Mouse (Mus musculus) left cerebral cortex, postnatal 25 days (tissue): ENCODE data around the gene Pi16. TPM values are rescaled to one million over a fixed set of nuclear protein-coding genes. Genes with fewer than 3 reads are reported as not detected.

Experiments used
- DNase-seq, 2 experiments: peaks; one replicate each; pipeline ENCODE4 v3.0.0; 2022; ENCODE audit warnings: low spot score in 2 of 2, mixed read lengths in 1 of 2
- intact Hi-C: fragments of 180-260 bp; cut with DNase I; formaldehyde crosslinking; loops from one replicate; pipeline ENCODE4 v1.15.1; 2025
- total RNA-seq, 2 experiments: library from RNA; stranded (reverse); gene quantifications; 2 replicates each; pipeline ENCODE4 v1.2.3; 2021

The Pi16 gene
- total RNA-seq, 2 experiments from 2014 or later: 1.1 to 1.5 TPM

DNA sequence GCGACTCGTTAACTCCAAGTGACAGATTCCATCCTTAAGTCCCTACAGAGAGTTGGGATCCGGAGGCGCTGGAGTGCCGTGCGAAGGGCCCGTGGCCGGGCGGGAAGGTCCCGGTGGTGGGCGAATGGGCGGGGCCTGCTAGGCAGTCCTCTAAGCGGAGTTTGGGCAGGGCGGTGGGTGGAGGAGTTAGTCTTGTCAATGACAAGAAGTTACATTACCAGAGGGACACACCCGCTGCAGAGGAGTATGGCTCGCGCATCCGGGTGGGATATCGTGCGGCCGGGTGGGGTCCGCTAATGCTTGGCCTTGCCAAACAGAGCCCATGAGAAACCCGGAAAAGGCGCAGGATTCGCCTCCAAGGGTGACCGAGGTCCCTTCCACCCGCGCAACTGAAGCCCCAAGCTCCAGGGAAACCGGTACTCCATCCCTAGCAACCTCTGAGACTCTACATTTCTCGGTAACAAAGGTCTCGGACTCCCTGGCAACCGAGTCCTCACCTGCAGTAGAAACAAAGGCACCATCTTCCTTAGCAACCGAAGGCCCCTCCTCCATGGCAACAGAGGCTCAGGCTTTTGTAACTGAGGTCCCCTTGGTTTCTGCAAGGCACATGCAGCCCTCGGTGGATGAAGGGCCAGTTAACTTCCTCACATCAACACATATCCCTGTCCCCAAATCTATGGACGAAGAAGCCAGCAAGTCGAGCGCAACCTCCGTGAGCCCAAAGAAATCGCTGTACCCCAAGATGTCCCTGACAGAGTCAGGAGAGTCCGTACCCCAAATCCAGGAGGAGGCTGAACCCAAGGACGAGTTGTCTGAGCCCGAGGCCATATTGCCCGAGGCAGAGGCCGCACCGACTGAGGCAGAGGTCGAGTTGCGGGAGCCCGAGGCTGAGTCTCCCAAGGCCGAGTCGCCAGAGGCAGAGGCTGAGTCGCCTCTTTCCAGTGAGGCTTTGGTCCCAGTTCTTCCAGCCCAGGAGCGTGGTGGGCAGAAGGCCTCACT is 9.3 kb downstream of the Pi16 start:
- no peak for DNase-seq
- intact Hi-C loops: no loop called here

DNA sequence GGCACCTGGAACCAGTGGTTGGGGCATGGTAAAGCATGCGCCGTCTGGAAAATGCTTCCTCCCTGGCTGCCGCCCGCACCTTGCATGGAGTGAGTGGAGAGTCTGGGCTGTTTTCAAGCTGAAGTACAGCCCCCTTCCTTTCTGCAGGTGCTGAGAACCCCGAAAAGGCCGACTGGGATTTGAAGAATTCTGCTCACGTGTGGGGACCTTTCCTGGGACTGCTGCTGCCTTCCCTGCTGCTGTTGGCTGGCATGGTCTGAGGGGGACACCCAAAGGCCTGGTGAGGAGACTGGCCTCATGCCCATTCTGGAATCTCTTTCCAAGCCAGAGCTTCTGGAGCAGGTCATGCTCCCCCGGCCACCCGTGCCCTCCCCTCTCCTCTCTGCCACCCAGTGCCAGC is 10.2 kb downstream of the Pi16 start:
- intact Hi-C loops: no loop called here

DNA sequence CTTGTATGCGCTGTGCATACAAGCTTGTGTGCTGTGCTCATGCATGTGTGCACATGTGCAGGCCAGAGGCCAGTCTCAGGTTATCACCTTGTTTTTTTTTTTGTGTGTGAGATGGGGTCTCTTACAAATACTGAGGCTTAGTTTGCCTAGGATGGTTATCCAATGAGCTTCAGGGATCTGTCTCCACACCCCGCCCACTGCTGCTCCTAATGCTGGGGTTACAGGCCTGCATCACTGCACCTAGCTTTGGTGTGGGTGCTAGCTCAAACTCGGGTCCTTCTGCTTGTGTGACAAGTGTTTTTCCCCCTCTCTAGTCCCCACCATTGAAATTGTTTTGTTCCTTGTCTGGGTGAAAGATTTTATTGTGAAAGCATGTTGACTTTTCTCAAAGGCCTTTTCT is 12.7 kb downstream of the Pi16 start:
- DNase-seq: no peak
- intact Hi-C loops: no loop called here

More for the DNA sequence above, 10.2 kb downstream of the Pi16 start:
- DNase-seq: no peak

DNA sequence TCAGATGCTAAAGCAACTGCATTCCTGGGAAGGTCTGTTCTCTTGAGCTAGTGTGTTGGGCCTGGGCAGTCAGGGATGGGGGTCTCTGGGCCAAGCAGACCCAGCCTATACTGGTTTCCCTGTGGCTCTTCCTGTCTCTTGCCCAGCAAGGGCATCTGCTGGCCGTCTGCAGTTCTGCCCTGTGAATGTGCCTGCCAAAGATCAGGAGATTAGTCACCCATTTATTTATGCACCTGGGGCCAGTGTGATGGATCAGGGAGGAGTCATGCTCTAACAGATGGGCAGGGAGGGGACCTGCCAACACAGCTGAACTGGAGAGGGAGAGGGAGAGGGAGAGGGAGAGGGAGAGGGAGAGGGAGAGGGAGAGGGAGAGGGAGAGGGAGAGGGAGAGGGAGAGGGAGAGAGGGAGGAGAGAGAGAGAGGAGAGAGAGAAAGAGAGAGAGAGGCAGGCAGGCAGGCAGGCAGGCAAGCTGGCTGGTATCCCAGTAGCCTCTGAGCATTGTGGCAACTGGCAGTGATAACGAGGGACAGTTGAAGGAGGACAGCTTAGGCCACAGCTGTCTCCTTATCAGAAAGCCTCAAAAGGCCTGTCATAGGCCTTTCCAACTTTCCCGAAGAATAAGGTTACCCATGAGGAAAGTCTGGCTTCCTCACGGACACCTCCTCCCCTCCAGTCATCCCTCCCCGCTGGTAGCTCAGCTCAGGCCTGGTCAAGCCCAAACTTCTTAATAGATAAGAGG is 13.4 kb downstream of the Pi16 start:
- intact Hi-C loops: no loop called here
- no peak for DNase-seq

DNA sequence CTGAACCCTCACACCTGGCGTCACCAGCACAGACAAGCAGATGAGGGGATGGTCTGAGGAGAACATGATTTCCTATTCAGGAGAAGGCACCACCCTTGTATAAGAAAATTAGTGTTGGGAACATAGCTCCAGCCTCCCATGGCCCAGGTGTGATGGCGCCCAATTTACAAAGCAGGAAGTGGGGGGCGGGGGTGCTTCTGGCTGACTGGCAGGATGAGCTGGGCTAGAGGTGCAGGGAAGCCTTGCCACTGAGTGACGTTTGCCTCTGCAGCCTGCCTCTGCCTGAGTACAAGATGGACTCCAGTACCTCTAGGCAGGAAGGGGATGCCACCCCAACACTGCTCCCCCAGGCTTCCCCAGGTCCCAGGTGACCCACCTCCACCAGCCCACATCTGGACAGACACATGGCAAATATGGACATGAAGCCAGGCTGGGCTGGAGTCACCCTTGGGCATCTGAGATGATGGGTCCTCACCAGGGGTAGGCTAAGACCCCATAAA is 14.8 kb downstream of the Pi16 start:
- intact Hi-C loops: no loop called here
- no peak for DNase-seq

DNA sequence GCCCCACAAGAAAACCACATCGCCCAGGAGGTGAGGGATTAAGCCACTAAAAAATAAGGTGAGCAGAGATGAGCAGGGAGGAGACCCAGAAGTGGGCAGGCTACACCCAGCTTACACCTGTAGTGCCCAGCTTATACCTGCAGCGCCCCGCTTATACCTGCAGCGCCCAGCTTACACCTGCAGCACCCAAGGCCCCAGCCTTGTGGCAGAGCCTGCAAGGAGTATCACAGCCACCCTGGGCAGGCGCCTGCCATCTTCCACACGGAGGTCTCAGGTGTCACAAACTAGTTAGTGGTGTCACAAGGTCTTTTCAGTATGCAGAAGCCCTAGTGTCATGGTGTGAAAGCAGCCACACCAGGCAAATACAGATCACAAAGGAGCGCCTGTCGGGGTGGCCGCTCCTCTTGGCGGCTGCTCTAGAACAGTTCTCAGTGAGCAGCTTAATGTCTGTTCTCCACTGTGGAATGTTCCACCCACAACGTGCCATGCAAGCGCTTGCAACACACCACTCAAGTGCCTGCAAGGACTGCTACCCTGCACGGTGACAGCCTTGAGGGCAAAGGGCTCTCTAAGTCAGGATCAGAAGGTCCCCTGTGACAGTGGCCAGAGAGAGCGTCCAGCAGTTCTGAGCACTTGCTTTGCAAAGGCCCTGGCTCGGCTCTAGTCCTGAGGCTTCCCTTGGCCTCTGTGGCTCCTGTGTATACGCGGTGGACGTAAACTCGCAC is 18.9 kb downstream of the Pi16 start:
- no peak for DNase-seq
- intact Hi-C loops: no loop called here

DNA sequence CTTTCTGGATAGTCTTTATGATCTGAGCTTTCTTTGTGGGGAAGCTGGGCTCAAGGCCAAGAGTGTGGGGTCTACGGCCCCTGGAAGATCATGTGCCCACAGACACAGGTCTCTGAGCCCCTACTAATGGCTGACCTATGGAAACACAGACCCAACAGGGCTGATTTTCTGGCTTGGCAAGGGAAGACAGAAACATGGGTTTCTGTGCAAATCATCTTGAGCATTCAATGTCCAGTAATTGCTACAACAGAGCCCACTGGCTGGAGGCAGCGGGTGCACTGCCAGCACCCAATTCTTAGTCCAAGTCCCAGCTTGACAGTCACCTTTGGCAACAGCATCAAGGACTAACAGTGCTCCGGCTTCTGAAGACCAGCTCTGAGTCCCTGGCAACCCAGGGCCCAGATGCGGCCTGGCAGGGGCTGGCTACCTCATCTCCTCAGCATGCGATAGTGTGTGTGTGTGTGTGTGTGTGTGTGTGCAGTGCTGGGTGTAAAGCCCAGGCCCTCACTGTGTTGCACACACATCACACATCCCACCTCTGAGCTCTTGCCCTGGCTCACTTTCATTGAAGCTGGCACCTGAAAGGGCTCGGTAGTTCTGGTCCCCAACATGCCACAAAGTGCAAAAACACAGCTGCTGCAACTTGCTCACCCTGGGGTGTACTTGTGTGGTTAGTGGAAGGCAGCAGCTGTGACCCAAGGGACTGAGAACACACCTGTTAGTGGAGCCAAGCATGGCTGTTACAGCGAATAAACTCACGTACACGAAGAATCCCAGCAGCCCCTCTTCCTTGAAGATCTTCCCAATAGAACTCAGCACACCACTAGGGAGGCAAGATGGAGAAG is 20.7 kb downstream of the Pi16 start:
- intact Hi-C loops: no loop called here

DNA sequence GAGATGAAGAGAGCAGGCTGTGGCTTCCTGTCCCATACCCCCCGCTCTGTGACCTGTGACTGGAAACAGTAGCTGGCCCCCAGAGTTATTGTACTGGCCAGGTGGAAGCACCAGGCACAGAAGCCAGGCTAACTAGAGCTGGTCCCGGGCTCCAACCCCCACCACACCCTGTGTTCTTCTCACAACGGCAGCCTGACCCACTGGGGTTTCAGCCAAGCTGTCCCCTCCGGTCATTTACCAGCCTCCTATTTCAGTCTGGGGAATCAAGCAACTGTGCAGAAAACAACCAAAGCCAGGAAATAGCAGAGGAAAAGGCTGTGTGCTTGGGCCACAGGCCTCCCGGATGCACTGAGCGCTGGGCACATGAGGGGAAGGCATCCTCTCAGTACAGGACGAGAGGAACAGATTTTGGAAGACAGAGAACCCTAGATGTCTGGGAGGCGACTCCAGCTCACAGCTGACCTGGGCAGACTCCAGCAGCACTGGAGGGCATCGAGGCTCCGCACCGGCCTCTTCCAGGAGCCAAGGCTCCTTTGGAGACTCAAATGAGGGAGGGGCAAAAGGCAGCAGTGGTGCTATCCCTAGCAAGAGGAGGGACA is 21.8 kb downstream of the Pi16 start:
- no peak for DNase-seq
- intact Hi-C loops: no loop called here

More for the DNA sequence above, 20.7 kb downstream of the Pi16 start:
- DNase-seq: no peak

DNA sequence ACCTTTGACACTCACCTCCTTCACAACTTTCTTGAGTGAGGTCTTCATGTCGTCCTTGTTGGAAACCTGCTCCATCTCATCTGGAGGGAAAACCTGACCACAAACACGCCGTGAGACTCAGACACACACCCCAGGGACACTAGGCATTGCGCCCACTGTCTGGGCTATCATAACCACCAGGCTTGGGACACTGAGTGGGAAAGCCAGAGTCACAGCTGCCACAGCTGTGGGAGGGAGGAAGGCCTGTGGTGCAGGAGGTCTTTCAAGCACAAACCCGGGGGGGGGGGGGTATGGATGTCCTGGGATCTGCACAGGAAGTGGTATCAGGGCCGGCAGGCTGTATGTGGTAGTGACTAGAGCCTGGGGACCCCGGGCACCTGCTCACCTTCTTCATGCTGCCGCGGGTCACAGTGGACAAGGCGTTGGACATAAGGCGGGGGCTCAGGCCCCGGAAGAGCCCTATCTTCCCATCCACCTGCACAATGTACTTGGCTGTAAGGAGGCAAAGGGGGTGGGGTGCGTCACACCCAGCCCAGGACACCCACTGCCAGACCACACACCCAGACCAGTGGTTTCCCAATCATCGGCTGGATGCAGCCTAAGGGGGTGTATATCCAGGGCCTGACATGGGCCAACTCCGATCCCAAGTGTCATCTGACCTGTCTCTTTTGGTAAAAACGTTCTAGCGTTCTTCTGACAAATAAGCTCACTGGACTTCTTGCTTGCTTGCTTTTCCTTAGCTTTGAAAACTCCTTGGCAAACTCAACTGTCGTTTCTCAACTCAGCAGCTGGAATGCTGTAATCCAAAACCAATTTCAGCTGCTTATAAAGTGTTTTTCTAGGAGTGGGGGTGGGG is 23.2 kb downstream of the Pi16 start:
- no peak for DNase-seq
- intact Hi-C loops: no loop called here

DNA sequence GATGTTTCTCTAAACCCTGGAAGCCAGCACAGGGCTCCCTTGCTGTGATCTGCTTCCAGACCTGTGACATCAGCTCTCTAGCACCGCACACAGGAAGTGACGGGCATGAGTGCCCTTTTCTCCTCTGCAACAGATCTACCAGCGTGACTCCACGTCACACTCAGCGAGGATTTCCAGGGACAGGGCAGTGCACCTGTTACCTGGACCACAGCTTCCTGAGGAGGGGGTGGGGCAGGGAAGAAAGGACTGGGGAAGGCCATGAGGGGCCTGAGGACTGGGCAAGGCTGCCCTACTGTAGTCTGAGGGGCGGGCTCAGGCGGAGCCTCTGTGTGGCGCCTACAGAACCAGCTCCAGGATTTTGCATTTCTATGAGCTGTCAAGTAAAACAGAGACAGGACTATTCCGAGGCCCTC is 24.1 kb downstream of the Pi16 start:
- no peak for DNase-seq
- intact Hi-C loops: no loop called here

DNA sequence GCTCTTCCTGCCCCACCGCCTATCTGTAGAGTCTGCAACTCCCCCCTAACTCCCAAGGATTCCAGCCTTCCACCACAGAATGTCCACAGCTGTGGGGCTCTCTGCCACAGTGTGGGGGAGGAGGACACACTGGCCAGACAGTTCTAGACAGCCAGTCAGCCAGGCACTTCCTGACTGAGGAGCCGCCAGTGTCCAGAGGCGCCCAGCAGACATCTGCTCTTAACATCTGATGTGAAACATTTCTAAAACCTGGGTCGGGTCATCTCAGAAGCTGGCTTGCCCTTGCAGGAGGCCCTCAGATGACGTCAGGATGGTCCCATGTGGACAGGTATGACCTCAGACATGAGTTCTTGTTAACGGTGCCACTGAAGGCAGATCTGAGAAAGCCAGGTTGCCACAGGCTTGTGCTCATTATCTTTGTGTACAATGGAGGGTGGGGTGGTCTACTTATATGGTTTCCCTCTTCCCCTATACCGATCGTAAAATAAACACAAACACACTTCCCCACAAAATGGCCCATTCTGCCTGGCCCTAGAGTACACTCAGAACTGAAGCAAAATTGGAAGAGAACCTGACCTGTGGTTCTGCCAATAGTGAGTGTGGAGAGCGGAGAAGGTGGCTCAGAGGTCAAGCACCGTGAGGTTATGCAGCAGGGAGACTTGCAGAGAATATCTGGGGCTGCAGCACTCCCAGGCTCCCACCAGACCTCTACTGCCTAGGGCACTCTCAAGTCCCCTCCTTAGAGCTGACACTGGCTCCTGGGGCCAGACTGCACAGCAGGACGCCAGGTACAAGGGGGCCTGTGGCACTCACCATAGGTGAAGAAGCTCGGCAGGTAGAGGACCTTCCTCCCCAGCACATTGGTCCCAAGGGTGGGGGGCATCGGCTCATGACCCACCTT is 24.8 kb downstream of the Pi16 start:
- no peak for DNase-seq
- intact Hi-C loops: no loop called here

DNA sequence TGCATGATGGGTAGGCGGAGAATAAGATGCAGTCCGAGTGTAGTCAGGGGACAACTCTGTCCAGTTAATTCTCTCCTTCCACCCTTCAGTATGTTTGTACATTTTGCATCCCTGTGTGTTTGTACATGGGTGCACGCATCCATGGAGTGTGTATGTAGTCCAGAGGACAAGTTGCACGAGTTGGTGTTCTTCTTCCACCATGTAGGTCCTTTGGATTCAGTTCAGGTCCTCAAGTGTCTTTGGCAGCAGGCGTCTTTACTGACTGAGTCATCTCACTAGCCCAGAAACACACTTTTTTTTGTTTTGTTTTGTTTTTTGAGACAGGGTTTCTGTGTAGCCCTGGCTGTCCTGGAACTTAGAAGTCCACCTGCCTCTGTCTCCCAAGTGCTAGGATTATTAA is 25.8 kb downstream of the Pi16 start:
- DNase-seq: no peak
- intact Hi-C loops: no loop called here

DNA sequence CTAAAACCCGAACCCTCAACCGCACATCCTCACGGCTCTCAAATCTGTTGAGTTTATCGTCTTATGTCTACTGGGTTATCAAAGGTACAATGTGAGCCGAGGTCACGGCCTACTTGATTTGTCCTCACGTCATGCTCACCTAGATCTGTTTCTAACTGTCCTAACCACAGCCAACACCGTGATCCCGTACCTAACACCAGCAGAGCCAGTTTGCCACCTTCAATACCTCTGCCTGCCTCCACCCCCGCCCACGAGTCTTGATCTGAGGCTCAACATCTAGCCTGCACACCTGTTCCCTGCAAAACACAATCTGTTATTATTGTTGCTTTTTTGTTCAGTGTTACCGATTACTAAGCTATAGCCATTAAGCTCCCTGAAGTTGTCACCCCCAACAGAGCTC is 27.8 kb downstream of the Pi16 start:
- DNase-seq: no peak
- intact Hi-C loops: loop anchor here (1.0 kb wide), 1 partner anchor 147 kb away; no protein-coding TSS in a partner anchor

DNA sequence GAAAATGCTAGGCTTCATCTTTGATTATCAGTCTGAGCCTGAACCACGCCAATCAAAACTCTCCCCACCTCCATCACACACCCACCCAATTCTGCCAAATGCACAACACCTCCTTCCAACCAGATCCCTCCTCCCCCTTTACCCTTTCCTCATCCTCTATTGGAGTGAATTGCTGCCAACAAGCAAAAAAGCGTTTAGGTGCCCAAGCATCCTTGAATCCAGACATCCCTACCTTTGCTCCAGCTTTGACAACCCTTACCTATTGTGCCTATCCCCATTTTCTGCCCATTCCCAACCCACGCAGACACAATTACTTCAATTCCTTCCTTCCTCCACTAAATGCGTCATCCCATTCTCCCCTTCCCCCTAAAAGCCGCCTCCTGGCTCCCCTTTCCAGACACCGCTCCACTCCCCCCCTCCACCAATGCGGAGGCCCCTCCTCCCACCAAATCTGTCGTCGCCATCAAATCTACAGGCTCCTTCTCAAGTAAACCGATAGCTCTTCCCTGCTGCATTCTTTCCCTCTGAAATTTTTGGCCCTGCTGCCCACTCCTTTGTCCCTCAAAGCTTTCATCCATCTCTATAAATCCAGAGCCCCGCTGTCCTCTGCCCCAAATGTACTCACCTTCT is 29.1 kb downstream of the Pi16 start:
- DNase-seq: peak; percentile 49 to 78
- intact Hi-C loops: no loop called here

DNA sequence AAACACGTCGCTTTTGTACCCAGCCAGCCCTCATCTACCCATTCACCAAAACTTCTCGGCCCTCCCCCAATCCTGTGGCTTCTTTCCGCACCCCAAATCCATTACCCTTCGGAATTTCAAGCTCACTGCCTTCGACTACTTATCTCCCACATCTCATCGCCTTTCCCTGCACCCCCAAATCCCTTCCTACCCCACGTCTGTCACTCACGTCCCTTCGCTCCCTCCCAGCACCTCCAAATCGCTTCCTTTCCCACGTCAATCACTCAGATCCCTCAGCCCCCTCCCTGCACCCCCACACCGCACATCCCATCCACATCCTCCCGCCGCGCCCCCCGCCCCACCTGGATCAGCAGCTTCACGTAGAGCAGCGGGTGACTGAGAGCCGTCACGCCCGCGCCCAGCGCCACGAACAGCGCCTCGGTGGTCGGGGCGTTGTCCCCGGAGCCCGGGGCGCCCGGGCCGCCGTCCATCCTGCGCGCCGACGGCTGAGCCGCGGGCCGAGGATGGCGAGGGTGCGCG is 29.7 kb downstream of the Pi16 start:
- intact Hi-C loops: no loop called here

DNA sequence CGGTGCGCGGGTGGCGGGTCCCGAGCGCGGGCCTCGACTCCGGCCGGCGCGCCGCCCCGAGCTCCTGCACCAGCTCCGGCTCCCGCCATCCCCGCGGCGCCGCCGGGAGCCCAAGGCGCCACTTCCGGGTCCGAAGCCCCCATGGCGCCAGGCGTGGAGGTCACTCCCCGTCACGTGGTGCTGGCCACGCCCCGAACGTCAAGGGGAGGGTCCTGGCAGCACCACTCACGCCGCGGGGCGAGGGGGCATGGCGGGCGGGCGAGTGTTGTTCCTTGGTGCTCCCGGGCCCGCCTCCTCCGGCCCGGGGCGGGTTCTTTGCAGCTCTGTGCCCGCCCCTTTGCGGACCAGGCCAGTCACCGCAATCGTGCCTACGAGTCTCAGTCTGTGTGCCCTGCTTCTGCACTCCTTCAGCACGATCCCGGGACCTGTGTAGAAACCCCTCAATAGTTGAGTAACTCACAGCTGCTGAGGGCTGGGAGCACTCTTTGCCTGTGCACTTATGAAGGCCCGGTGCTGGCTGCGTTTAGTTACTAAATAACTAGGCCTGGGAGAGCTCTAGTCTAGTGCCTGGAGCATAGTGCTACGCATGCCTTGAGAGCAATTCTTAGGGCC is 30.3 kb downstream of the Pi16 start, which contains the start of gene Mtch1:
Gene Mtch1, minus strand, starts transcription at position 290 of the 612 bp plus-strand sequence.
- intact Hi-C loops: no loop called here
- DNase-seq: peak; percentile 98

More for the DNA sequence above, 29.7 kb downstream of the Pi16 start:
- DNase-seq: no peak
